Mouse (Mus musculus): Measurements from ENCODE around the gene Dnajb1. TPM values are rescaled to one million over a fixed set of nuclear protein-coding genes. Genes with fewer than 3 reads are reported as not detected.
"Not testable (repeated sequence)": the region's sequence is repeated elsewhere in the genome, so short reads cannot be mapped to it uniquely, and the experiment has no call there.

The Dnajb1 gene
- 10 to 100 TPM; 10.3 to 11.7 TPM for total RNA-seq (2021)
- long read RNA-seq, experiment 1, transcript Dnajb1-201 (3 exons, 2,996 nt): major isoform, 19 of 22 reads
- long read RNA-seq, experiment 1, partial matches to known transcripts: 2 of 22 reads
- long read RNA-seq, experiment 1, other reads (novel, unspliced or antisense): 1 of 22 reads
- long read RNA-seq, experiment 2, transcript Dnajb1-201 (3 exons, 2,996 nt): major isoform, 19 of 22 reads
- long read RNA-seq, experiment 2, partial matches to known transcripts: 1 of 22 reads
- long read RNA-seq, experiment 2, other reads (novel, unspliced or antisense): 2 of 22 reads

- DNase-seq: peak; percentile 99
Measured at GRCm38 (mm10) chr8:83607661-83608397, at the start of gene Dnajb1, which contains the start of gene Tecr. Dnajb1 (plus strand) TSS chr8:83608193. Tecr (minus strand) TSS chr8:83607971.

GRCm38 (mm10) chr8:83562669-83563068 is 45.3 kb upstream of the Dnajb1 start:
- DNase-seq: no peak

- no peak for DNase-seq
Measured at GRCm38 (mm10) chr8:83563246-83563645, 44.7 kb upstream of the Dnajb1 start.

- no peak for DNase-seq
Measured at GRCm38 (mm10) chr8:83565731-83566375, 42.1 kb upstream of the Dnajb1 start.

GRCm38 (mm10) chr8:83566469-83567395 is 41.3 kb upstream of the Dnajb1 start, which contains the start of gene Ndufb7:
Ndufb7 (plus strand) TSS chr8:83566671.
- peak; percentile 97 for DNase-seq

- DNase-seq: no peak
Measured at GRCm38 (mm10) chr8:83567668-83568067, 40.3 kb upstream of the Dnajb1 start.

- DNase-seq: no peak
Measured at GRCm38 (mm10) chr8:83568128-83568527, 39.9 kb upstream of the Dnajb1 start.

- DNase-seq: no peak
Measured at GRCm38 (mm10) chr8:83568755-83569154, 39.2 kb upstream of the Dnajb1 start.

GRCm38 (mm10) chr8:83569165-83569564 is 38.8 kb upstream of the Dnajb1 start:
- DNase-seq: no peak

GRCm38 (mm10) chr8:83570272-83571000 is 37.6 kb upstream of the Dnajb1 start:
- DNase-seq: no peak

GRCm38 (mm10) chr8:83571001-83571340 is 37.0 kb upstream of the Dnajb1 start:
- not testable (repeated sequence) for DNase-seq

GRCm38 (mm10) chr8:83571791-83572190 is 36.2 kb upstream of the Dnajb1 start:
- no peak for DNase-seq

- DNase-seq: no peak
Measured at GRCm38 (mm10) chr8:83572246-83572812, 35.7 kb upstream of the Dnajb1 start.

- DNase-seq: no peak
Measured at GRCm38 (mm10) chr8:83573140-83573875, 34.7 kb upstream of the Dnajb1 start.

- peak; percentile 54 for DNase-seq
Measured at GRCm38 (mm10) chr8:83574631-83575315, 33.2 kb upstream of the Dnajb1 start.

- peak; percentile 52 for DNase-seq
Measured at GRCm38 (mm10) chr8:83575561-83576515, 32.2 kb upstream of the Dnajb1 start.

- no peak for DNase-seq
Measured at GRCm38 (mm10) chr8:83576516-83576895, 31.5 kb upstream of the Dnajb1 start.

- no peak for DNase-seq
Measured at GRCm38 (mm10) chr8:83576921-83577320, 31.1 kb upstream of the Dnajb1 start.
